Mouse (Mus musculus): ENCODE results near the gene Slc35g3. TPM values are rescaled to one million over a fixed set of nuclear protein-coding genes. Genes with fewer than 3 reads are reported as not detected.

The Slc35g3 gene
- 0.08 and 0.16 TPM in 2 replicates for polyA plus RNA-seq (2012; rRNA removed)

- Histone ChIP-seq H3K36me3 (ENCODE audit: control insufficient read depth, insufficient read depth, low read length) (no peaks in the 10 kb centered on the region), H3K4me3 (ENCODE audit: low read depth, low read length) (no peak within 1 kb of the TSS), H3K27me3 (ENCODE audit: control insufficient read depth, insufficient read depth, low read length) (no peaks in the 10 kb centered on the region), H3K4me1 (ENCODE audit: control insufficient read depth, insufficient read depth, insufficient read length, low read length) (peaks cover 8% of the 10 kb centered on the region), H3K27ac (ENCODE audit: insufficient read depth, low read depth, low read length) (no peak within 1 kb of the TSS)
- whole genome bisulfite sequencing: 75% methylated on average over 1 of the region's 1 CpGs
- TF ChIP-seq POLR2A (IDR thresholded peaks at IDR 0.05; ENCODE audit: low read depth, low read length): no peak
- TF ChIP-seq CTCF (IDR thresholded peaks at IDR 0.05; ENCODE audit: extremely low read depth, insufficient read length, insufficient replicate concordance, low read depth, low read length): no peak
Measured at GRCm38 (mm10) chr11:69761868-69762267, at the start of gene Slc35g3. TSS of gene Slc35g3 (minus strand) at chr11:69761968.

GRCm38 (mm10) chr11:69810280-69810679, 48.5 kb upstream of the Slc35g3 start:
- H3K4me3 ChIP-seq (ENCODE audit: low read depth, low read length): no peak overlapping the region
- TF ChIP-seq CTCF (IDR thresholded peaks at IDR 0.05; ENCODE audit: extremely low read depth, insufficient read length, insufficient replicate concordance, low read depth, low read length) (no peak), POLR2A (IDR thresholded peaks at IDR 0.05; ENCODE audit: low read depth, low read length) (no peak)
- H3K27ac ChIP-seq (ENCODE audit: insufficient read depth, low read depth, low read length): no peak overlapping the region
- H3K27me3 ChIP-seq (ENCODE audit: control insufficient read depth, insufficient read depth, low read length): no peaks in the 10 kb centered on the region
- H3K36me3 ChIP-seq (ENCODE audit: control insufficient read depth, insufficient read depth, low read length): no peaks in the 10 kb centered on the region
- H3K4me1 ChIP-seq (ENCODE audit: control insufficient read depth, insufficient read depth, insufficient read length, low read length): no peaks in the 10 kb centered on the region

- Histone ChIP-seq H3K27ac (ENCODE audit: insufficient read depth, low read depth, low read length) (no peak overlapping the region), H3K4me1 (ENCODE audit: control insufficient read depth, insufficient read depth, insufficient read length, low read length) (no peaks in the 10 kb centered on the region; the same call in 1 of the 2 replicates), H3K27me3 (ENCODE audit: control insufficient read depth, insufficient read depth, low read length) (no peaks in the 10 kb centered on the region), H3K4me3 (ENCODE audit: low read depth, low read length) (no peak overlapping the region), H3K36me3 (ENCODE audit: control insufficient read depth, insufficient read depth, low read length) (no peaks in the 10 kb centered on the region)
- TF ChIP-seq CTCF (IDR thresholded peaks at IDR 0.05; ENCODE audit: extremely low read depth, insufficient read length, insufficient replicate concordance, low read depth, low read length): no peak
- 84% methylated on average over 2 of the region's 2 CpGs for WGBS
Measured at GRCm38 (mm10) chr11:69807641-69808040, 45.9 kb upstream of the Slc35g3 start.

GRCm38 (mm10) chr11:69806378-69806777, 44.6 kb upstream of the Slc35g3 start:
- H3K4me3 ChIP-seq (ENCODE audit: low read depth, low read length): no peak overlapping the region
- 0 out of 2 replicates have a peak, but pooled peaks cover 1% of the 10 kb centered on the region for H3K27me3 ChIP-seq (ENCODE audit: control insufficient read depth, insufficient read depth, low read length)
- TF ChIP-seq CTCF (IDR thresholded peaks at IDR 0.05; ENCODE audit: extremely low read depth, insufficient read length, insufficient replicate concordance, low read depth, low read length) (no peak), POLR2A (IDR thresholded peaks at IDR 0.05; ENCODE audit: low read depth, low read length) (no peak)
- peaks cover 6% of the 10 kb centered on the region for H3K4me1 ChIP-seq (ENCODE audit: control insufficient read depth, insufficient read depth, insufficient read length, low read length)
- H3K27ac ChIP-seq (ENCODE audit: insufficient read depth, low read depth, low read length): no peak overlapping the region
- 91% methylated on average over 4 of the region's 4 CpGs for WGBS
- no peaks in the 10 kb centered on the region for H3K36me3 ChIP-seq (ENCODE audit: control insufficient read depth, insufficient read depth, low read length)

GRCm38 (mm10) chr11:69804972-69805909, 43.5 kb upstream of the Slc35g3 start, which contains the start of gene Tmem102:
TSS of gene Tmem102 (minus strand) at chr11:69805624.
- TF ChIP-seq CTCF (IDR thresholded peaks at IDR 0.05; ENCODE audit: extremely low read depth, insufficient read length, insufficient replicate concordance, low read depth, low read length) (no peak), POLR2A (IDR thresholded peaks at IDR 0.05; ENCODE audit: low read depth, low read length) (no peak)
- H3K4me3 ChIP-seq (ENCODE audit: low read depth, low read length): peak within 1 kb of the TSS; percentile 64
- H3K27ac ChIP-seq (ENCODE audit: insufficient read depth, low read depth, low read length): peak within 1 kb of the TSS; percentile 63
- WGBS: 17% methylated on average over 29 of the region's 29 CpGs
- H3K4me1 ChIP-seq (ENCODE audit: control insufficient read depth, insufficient read depth, insufficient read length, low read length): peaks cover 16% of the 10 kb centered on the region
- 0 out of 2 replicates have a peak, but pooled peaks cover 4% of the 10 kb centered on the region for H3K27me3 ChIP-seq (ENCODE audit: control insufficient read depth, insufficient read depth, low read length)
- H3K36me3 ChIP-seq (ENCODE audit: control insufficient read depth, insufficient read depth, low read length): no peaks in the 10 kb centered on the region

- H3K27me3 ChIP-seq (ENCODE audit: control insufficient read depth, insufficient read depth, low read length): 0 out of 2 replicates have a peak, but pooled peaks cover 4% of the 10 kb centered on the region
- H3K27ac ChIP-seq (ENCODE audit: insufficient read depth, low read depth, low read length): peak overlapping the region; percentile 63
- H3K36me3 ChIP-seq (ENCODE audit: control insufficient read depth, insufficient read depth, low read length): no peaks in the 10 kb centered on the region
- TF ChIP-seq CTCF (IDR thresholded peaks at IDR 0.05; ENCODE audit: extremely low read depth, insufficient read length, insufficient replicate concordance, low read depth, low read length): no peak
- no peak; the same call in 1 of the 2 replicates for TF ChIP-seq POLR2A (IDR thresholded peaks at IDR 0.05; ENCODE audit: low read depth, low read length)
- peaks cover 19% of the 10 kb centered on the region for H3K4me1 ChIP-seq (ENCODE audit: control insufficient read depth, insufficient read depth, insufficient read length, low read length)
- H3K4me3 ChIP-seq (ENCODE audit: low read depth, low read length): peak overlapping the region; percentile 64
- WGBS: 9% methylated on average over 12 of the region's 12 CpGs
Measured at GRCm38 (mm10) chr11:69804652-69804940, 42.8 kb upstream of the Slc35g3 start.
